Mouse (Mus musculus) midbrain, embryonic 10.5 days (tissue): ENCODE data around the gene Prkcsh. TPM values are rescaled to one million over a fixed set of nuclear protein-coding genes. Genes with fewer than 3 reads are reported as not detected.

Experiments
- DNase-seq: peaks from one replicate; pipeline ENCODE4 v3.0.0-alpha.2; 2017; ENCODE audit warnings: low spot score
- H3K27ac ChIP-seq: fragments of 300-500 bp; sonication (generic); replicated peaks from 2 replicates; pipeline ENCODE4 v1.5.1; 2016; ENCODE audit warnings: mild to moderate bottlenecking
- H3K27me3 ChIP-seq: fragments of 300-500 bp; sonication (generic); 2 replicates; pipeline ENCODE4 v1.6.1; 2016; ENCODE audit warnings: low read depth, mild to moderate bottlenecking; ENCODE audit not compliant: poor library complexity, severe bottlenecking
- H3K36me3 ChIP-seq: fragments of 300-500 bp; sonication (generic); 2 replicates; pipeline ENCODE4 v1.6.1; 2016; ENCODE audit warnings: mild to moderate bottlenecking, moderate library complexity
- H3K4me1 ChIP-seq: fragments of 300-500 bp; sonication (generic); 2 replicates; pipeline ENCODE4 v1.6.1; 2016
- H3K4me3 ChIP-seq: fragments of 300-500 bp; sonication (generic); 2 replicates; pipeline ENCODE4 v1.5.1; 2016; ENCODE audit warnings: mild to moderate bottlenecking, moderate library complexity
- H3K9me3 ChIP-seq: fragments of 300-500 bp; sonication (generic); replicated peaks from 2 replicates; pipeline ENCODE4 v1.6.1; 2016; ENCODE audit warnings: mild to moderate bottlenecking
- WGBS: fragments of 180-500 bp; shearing (Covaris S2); methylation state at CpG from one replicate; pipeline ENCODE4 v1.1.7; 2016; 5-methylcytosine and 5-hydroxymethylcytosine counted together
- polyA plus RNA-seq: library from polyadenylated mRNA; unstranded; fragments of >200 nt; fragmentation: Nextera tagmentation; extraction: Ambion mirVana; gene quantifications from 2 replicates; pipeline ENCODE4 v1.2.1, GENCODE M21; 2016

Prkcsh gene
- polyA plus RNA-seq, 1 experiment from 2014 or later = 108 TPM

DNA sequence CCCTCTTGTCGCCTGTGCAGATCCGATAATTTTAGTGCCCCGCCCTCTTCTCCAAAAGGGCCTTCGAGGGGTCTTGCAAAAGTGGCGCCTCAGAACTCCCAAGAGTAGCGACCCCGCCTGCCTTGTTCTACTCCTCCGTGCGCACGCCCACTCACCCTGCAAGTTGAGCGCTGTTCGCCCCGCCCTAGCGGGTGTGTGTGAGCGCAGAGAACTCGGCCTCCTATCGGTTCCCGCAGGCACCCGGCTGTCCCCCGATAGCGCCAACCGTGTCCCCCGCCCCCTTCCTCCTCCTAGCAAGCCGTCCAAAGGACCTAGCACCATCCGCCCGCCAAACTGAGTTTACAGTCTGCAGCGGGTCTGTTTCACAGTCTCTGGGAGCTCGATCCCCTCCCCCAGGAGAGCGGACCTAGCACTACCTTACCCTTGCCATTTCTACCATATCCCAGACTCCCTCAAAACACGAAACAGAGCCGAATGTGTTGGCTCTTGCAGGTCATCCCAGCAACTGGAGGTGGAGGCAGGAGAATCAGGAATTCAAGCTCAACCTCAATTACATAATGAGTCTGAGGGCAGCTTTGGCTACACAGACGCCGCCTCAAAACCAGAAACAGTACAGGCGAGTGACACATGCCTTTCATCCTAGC, 40.1 kb upstream of the Prkcsh start:
- H3K27ac ChIP-seq = peak overlapping the region; percentile 19; the same call in 1 of the 2 replicates
- WGBS = 3% methylated on average over 34 of the region's 34 CpGs
- H3K4me3 ChIP-seq = peak overlapping the region; percentile 57
- no peaks in the 10 kb centered on the region for H3K9me3 ChIP-seq
- peaks cover 9% of the 10 kb centered on the region for H3K36me3 ChIP-seq
- H3K27me3 ChIP-seq = peaks cover 63% of the 10 kb centered on the region
- DNase-seq = peak; percentile 79
- peaks cover 37% of the 10 kb centered on the region for H3K4me1 ChIP-seq

DNA sequence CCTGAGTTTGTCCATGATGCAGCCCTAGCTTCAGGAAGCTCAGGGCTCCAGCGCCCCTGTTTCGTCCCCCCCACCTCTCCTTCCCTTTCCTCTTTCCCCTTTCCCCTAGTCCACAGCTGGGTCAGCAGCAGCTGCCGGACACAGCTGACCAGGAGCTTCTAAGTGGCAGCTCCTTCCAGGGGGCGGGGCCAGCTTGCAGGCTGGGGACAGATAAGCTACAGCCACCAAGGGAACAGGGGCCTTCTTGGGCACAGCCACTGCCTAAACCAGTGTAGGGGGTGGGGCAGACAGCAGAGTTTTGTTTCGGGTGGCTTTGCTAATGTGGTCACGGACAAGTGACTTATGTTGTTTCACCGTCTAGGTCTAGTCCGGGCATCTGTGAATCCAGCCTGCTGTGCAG, 39.2 kb upstream of the Prkcsh start, which contains the start of gene Epor:
Gene Epor, minus strand, starts transcription at position 90 of the 400 bp plus-strand sequence.
- peak; percentile 62 for DNase-seq
- Histone ChIP-seq H3K4me3 (peak within 1 kb of the TSS; percentile 57), H3K9me3 (no peaks in the 10 kb centered on the region), H3K36me3 (peaks cover 2% of the 10 kb centered on the region), H3K27me3 (peaks cover 60% of the 10 kb centered on the region), H3K4me1 (peaks cover 37% of the 10 kb centered on the region), H3K27ac (peak within 1 kb of the TSS; percentile 19; the same call in 1 of the 2 replicates)
- 22% methylated on average over 8 of the region's 8 CpGs for WGBS

DNA sequence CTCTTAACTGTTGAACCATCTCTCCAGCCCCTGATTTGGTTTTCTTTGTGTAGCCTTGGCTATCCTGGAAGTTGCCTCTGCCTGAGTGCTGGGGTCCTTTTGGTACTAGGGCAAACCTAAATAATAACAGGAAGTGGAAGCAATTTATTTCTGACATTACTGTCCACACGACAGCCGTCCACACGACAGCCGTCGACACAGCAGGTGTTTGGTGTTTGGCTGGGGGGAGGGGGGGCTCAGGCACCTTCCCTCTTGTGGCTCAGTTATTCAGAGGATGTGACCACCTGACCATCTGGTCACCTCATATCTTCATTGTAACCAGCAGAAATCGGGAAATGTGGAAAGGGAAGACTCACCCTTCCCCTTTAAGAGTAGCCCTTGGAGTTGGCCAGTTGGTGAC, 33.7 kb upstream of the Prkcsh start:
- WGBS = 75% methylated on average over 6 of the region's 6 CpGs
- Histone ChIP-seq H3K27ac (no peak overlapping the region), H3K36me3 (no peaks in the 10 kb centered on the region), H3K27me3 (peaks cover 5% of the 10 kb centered on the region), H3K4me1 (no peaks in the 10 kb centered on the region), H3K4me3 (no peak overlapping the region), H3K9me3 (no peaks in the 10 kb centered on the region)
- DNase-seq = no peak

DNA sequence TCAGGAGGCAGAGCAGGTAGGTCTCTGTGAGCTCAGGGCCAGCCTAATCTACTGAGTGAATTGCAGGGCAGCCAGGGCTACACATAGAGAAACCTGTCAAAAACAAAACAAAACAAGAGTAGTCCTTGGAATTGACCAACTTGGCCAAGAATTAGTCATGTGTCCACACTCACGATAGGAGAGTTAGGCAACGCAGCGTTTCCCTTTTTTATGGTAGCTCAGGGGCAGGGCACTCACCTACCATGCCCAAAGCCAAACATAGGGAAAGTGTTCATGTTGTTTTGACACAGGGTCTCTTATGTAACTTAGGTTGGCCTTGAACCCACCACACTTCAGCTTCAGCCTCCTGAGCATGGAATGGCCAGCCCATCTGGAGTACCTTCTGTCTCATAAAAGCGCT, 33.3 kb upstream of the Prkcsh start:
- no peaks in the 10 kb centered on the region for H3K36me3 ChIP-seq
- H3K9me3 ChIP-seq = no peaks in the 10 kb centered on the region
- H3K27me3 ChIP-seq = peaks cover under 1% of the 10 kb centered on the region; the same call in 1 of the 2 replicates
- H3K4me1 ChIP-seq = no peaks in the 10 kb centered on the region
- no peak overlapping the region for H3K4me3 ChIP-seq
- 93% methylated on average over 4 of the region's 4 CpGs for WGBS
- no peak overlapping the region for H3K27ac ChIP-seq
- no peak for DNase-seq

DNA sequence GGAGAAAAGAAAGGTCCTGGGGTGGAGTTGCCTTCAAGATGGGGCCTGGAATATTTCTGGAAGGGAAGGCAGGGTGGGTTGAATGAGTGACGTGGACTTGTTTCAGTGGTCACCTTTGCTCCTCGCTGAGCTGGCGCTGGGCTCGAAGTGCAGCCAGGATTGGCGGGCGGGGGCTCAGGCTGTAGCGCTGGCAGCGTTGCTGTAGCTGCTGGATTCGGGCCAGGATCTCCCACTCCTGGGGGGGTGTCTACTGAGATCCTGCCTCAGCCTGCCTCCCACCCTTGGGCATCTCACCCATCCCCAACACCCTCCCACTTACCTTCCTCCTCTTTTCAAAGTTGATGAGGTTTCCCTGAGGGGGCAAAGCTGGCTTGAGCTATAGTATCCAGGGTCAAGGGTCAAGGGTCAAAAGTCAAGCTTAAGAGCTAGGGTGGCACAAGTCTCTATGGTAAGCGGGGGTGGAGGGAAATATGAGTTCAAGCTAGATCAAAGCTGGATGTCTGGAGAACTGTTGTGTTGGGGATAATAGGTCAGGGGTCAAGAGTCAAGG, 25.9 kb upstream of the Prkcsh start:
- no peak for DNase-seq
- no peaks in the 10 kb centered on the region for H3K9me3 ChIP-seq
- no peaks in the 10 kb centered on the region; the same call in 1 of the 2 replicates for H3K4me1 ChIP-seq
- 93% methylated on average over 10 of the region's 10 CpGs for WGBS
- H3K27ac ChIP-seq = no peak overlapping the region
- 0 out of 2 replicates have a peak, but pooled peaks cover 3% of the 10 kb centered on the region for H3K36me3 ChIP-seq
- H3K4me3 ChIP-seq = no peak overlapping the region
- H3K27me3 ChIP-seq = peaks cover 13% of the 10 kb centered on the region

DNA sequence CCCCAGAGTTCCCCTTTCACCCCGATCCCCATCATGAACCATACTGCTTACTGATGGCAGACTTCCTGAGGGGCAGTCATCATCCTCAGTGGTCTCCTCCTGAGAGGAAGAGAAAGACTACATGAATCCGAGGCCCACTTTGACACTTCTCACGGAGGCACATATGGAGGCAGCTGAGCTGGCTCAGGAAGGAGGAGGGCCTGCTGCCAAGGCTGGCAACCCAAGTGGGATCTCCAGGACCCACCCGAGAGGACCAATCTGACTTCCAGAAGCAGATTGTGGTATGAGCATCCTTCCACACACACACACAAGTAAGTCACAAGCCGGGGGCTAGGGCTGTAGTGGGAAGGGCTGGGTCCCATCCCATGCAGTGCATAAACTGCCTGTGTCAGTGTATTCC, 25.3 kb upstream of the Prkcsh start:
- peaks cover 18% of the 10 kb centered on the region for H3K27me3 ChIP-seq
- no peak overlapping the region for H3K27ac ChIP-seq
- H3K4me1 ChIP-seq = no peaks in the 10 kb centered on the region; the same call in 1 of the 2 replicates
- WGBS = 89% methylated on average over 5 of the region's 5 CpGs
- no peak overlapping the region for H3K4me3 ChIP-seq
- 0 out of 2 replicates have a peak, but pooled peaks cover 3% of the 10 kb centered on the region for H3K36me3 ChIP-seq
- no peak for DNase-seq
- H3K9me3 ChIP-seq = no peaks in the 10 kb centered on the region

DNA sequence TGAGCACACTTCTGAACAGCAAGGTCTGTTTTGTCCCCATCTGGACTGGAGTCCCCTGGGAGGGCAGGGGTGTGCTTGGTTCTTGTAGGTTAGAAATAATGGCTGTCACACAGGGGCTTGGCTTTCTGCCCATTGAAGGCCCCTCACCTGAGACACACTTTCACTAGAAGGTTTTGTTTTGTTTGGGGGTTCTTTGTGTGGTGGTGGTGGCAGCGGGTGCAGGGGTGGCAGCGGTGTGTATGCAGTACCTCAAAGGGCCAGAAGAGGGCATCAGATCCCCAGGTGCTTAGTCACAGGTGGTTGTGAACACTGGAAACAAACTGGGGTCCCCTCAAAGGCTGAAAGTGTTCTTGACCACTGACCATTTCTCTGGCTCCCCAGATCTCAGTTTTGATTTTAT, 24.6 kb upstream of the Prkcsh start:
- H3K4me3 ChIP-seq = no peak overlapping the region
- H3K27ac ChIP-seq = no peak overlapping the region
- no peaks in the 10 kb centered on the region; the same call in 1 of the 2 replicates for H3K4me1 ChIP-seq
- H3K27me3 ChIP-seq = peaks cover 23% of the 10 kb centered on the region
- peak; percentile 32 for DNase-seq
- no peaks in the 10 kb centered on the region for H3K9me3 ChIP-seq
- 0 out of 2 replicates have a peak, but pooled peaks cover 3% of the 10 kb centered on the region for H3K36me3 ChIP-seq
- 29% methylated on average over 2 of the region's 2 CpGs for WGBS

DNA sequence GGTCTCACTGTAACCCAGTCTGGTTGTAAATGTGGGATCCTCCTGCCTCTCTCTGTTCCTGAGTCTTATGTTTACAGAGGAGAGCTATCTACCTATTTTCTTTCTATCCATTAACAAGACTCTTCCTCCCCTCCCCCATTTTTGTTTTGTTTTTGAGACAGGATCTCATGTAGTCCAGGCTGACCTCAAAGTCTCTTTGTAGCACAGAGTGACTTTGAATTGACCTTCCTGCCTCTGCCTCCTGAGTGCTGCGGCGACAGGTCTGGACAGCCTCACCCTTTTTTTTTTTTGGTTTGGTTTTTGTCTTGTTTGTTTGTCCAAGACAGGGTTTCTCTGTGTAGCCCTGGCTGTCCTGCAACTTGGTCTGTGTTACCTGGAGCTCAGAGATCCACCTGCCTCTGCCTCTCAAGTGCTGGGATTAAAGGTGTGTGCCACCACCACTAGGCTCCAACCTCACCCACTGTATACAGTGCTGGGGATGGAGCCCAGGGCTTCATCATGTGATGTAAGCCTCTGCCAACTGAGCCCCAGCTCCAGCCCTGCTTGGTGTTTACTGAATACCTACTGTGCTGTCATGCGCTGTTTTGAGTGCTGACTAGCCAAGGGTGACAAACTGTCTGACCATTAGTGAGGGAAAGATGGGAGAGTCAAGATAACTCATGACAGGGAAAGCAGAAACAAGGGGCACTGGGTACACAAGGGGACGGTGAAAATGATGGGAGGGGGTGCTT, 24.0 kb upstream of the Prkcsh start:
- H3K36me3 ChIP-seq = 0 out of 2 replicates have a peak, but pooled peaks cover 3% of the 10 kb centered on the region
- WGBS = 96% methylated on average over 4 of the region's 4 CpGs
- peaks cover 26% of the 10 kb centered on the region for H3K27me3 ChIP-seq
- no peaks in the 10 kb centered on the region for H3K9me3 ChIP-seq
- H3K27ac ChIP-seq = no peak overlapping the region
- peaks cover 1% of the 10 kb centered on the region for H3K4me1 ChIP-seq
- no peak for DNase-seq
- H3K4me3 ChIP-seq = no peak overlapping the region

DNA sequence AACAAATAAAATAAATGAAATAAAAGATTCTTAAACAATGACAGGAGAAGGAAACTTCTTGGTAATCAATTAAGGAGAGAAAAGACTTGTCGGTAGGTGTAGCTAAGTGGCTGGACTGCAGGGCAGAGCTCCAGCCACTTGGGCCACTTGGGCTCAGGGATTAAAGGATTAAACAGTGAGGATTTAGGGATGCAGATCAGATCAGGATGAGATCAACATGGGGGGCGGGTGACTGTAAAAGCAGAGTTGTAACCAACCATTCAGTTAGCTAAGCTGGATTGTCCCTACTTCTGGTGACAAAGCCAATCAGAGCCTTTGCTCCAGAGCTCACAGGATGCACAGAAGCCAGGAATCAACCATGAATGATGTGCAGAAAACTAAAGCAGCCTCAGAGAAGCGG, 18.7 kb upstream of the Prkcsh start:
- H3K9me3 ChIP-seq = no peaks in the 10 kb centered on the region
- 0 out of 2 replicates have a peak, but pooled peaks cover 3% of the 10 kb centered on the region for H3K36me3 ChIP-seq
- H3K4me1 ChIP-seq = peaks cover 26% of the 10 kb centered on the region
- WGBS = 6% methylated on average over 3 of the region's 3 CpGs
- H3K27ac ChIP-seq = no peak overlapping the region
- no peak overlapping the region for H3K4me3 ChIP-seq
- DNase-seq = no peak
- H3K27me3 ChIP-seq = peaks cover 73% of the 10 kb centered on the region

DNA sequence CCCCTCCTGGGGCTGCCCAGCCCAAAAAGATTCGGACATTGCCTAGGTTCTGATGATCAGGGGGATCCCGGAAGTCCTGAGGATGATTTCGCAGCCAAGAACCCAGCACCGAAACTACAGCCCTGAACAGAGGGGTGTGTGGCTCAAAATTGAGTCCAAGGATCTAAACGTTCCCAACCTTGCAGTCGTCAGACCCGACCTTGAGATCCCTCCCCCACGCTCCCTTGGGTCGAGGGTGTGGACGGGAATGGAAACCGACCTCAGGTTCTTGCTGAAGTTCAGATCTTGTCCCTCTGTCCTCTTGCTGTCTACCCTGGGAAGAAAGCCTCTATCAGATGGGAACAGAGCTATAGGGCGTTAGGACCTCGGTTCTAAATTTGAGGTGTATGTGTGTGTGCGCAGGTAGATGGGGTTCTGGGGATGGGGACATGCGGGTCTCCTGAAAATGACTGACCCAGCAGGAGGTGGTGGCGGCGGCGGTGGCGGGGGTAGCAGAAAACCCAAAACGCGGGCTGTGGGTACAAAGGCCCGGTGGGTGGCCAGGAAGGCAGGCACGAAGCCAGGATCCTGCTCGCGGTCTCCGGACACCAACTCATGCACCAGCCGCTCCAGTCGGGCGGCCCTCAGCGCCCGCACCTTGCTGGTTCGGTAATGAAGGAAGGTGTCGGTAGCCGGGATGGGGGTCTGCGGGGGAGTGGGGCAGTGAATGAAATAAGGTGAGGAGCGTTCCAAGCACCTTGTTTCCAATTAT, 14.8 kb upstream of the Prkcsh start:
- no peak overlapping the region for H3K27ac ChIP-seq
- H3K27me3 ChIP-seq = peaks cover 91% of the 10 kb centered on the region
- H3K4me1 ChIP-seq = peaks cover 44% of the 10 kb centered on the region
- no peak for DNase-seq
- H3K36me3 ChIP-seq = no peaks in the 10 kb centered on the region
- H3K4me3 ChIP-seq = peak overlapping the region; percentile 60
- no peaks in the 10 kb centered on the region for H3K9me3 ChIP-seq
- whole genome bisulfite sequencing = 8% methylated on average over 36 of the region's 36 CpGs

DNA sequence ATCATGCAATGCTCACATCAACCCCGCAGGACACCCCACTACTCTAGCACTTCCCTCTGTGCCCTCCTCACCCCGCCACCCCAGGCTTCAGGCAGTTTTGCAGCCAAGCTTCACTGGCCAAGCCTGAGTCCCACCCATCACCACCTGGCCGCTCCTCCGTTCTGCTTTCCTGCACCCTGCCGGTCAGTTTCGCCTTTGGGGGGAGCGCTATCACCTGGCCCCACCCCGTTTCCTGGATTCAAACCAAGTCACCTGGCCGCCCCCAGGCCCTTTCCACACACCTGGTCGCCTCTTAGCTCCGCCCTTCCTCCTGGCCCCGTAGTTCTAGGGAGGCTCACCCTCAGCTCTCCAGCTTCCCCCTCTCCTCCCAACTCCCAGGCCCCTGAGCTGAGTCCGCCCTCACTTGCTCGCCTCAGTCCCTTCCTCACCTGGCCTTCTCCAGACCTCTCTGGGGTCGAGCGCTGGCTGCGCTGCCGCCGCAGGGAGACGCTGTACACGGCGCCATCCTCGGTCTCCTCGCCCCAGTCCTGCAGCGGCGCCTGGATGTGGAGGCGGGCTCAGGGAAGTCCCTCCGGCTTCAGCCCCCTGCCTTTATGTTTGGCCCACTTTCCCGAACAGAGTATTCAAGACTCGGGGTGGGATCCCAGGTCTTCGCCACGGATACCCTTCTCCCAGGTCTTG, 14.0 kb upstream of the Prkcsh start:
- H3K9me3 ChIP-seq = no peaks in the 10 kb centered on the region
- no peaks in the 10 kb centered on the region for H3K36me3 ChIP-seq
- peak overlapping the region; percentile 46; the same call in 1 of the 2 replicates for H3K27ac ChIP-seq
- WGBS = under 1% methylated on average over 32 of the region's 32 CpGs
- peaks cover 42% of the 10 kb centered on the region for H3K4me1 ChIP-seq
- DNase-seq = peak; percentile 48
- peaks cover 94% of the 10 kb centered on the region for H3K27me3 ChIP-seq
- H3K4me3 ChIP-seq = peak overlapping the region; percentile 60
